Mouse (Mus musculus) ES-Bruce4 (cell line): Measurements from ENCODE around the gene Ankrd11.

ENCODE experiments used
- CTCF ChIP-seq: IDR thresholded peaks from one replicate; pipeline ENCODE4 v1.8.1; 2011; ENCODE audit warnings: low read depth, low read length
- EP300 ChIP-seq: IDR thresholded peaks from 2 replicates; pipeline ENCODE4 v1.6.1; 2011; ENCODE audit warnings: low read depth, low read length; ENCODE audit not compliant: insufficient read depth
- POLR2A ChIP-seq: IDR thresholded peaks from one replicate; pipeline ENCODE4 v1.8.1; 2011; ENCODE audit warnings: low read length; ENCODE audit not compliant: insufficient read depth

GRCm38 (mm10) chr8:123064809-123065213 lies 22.7 kb upstream of the Ankrd11 start:
- TF ChIP-seq EP300, result no peak
- TF ChIP-seq POLR2A, result no peak
- no peak for TF ChIP-seq CTCF
